Mouse (Mus musculus) E14TG2a.4 (cell line): Measurements from ENCODE around the gene Acat2.
"Not testable (repeated sequence)": the region's sequence is repeated elsewhere in the genome, so short reads cannot be mapped to it uniquely, and the experiment has no call there.

Experiments used
- CTCF ChIP-seq: conservative IDR thresholded peaks from 2 replicates; pipeline ENCODE4 v1.5.1; 2014; ENCODE audit warnings: low read length
- NANOG ChIP-seq: IDR thresholded peaks from 2 replicates; pipeline ENCODE4 v1.6.1; 2014; ENCODE audit warnings: borderline replicate concordance, low read length, mixed read lengths

GRCm38 (mm10) chr17:13002243-13002642 lies 41.7 kb upstream of the Acat2 start:
- not testable (repeated sequence) for TF ChIP-seq CTCF, NANOG
